Mouse (Mus musculus): ENCODE results near the gene Rab8b. TPM values are rescaled to one million over a fixed set of nuclear protein-coding genes. Genes with fewer than 3 reads are reported as not detected.
A peak's percentile ranks its signal among the peaks of the same experiment; 100 is the strongest.

Gene Rab8b
- 24.5 and 26.9 TPM in 2 replicates for polyA plus RNA-seq (2014; fragmentation: Nextera tagmentation; extraction: Ambion mirVana)

DNA sequence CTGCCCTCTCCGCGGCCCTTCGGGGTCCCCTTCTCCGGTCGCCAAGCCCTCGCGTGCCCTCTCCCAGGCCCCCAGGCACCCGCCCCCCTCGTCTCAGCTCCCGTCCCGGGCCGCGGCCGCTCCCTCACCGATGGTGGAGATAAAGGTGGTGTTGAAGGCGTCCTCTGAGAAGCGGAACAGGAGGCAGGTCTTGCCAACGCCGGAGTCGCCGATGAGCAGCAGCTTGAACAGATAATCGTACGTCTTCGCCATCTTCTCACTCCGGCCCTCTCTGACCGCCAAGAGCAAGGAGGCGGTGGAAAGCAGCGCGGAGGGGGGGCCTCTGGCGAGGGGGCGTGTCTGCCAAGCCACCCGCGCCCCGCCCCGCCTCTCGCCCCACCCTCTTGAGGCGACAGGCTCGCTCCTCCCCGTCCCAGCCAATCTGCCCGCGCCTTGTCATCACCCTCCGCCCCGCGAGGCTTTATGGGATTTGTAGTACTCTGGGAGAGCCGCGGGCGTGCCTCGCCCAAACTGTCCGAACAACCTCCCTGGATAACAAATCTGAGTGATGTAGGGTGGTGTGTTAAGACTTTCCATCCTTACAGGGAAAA is at the start of gene Rab8b:
TSS of gene Rab8b (minus strand) at position 306 of the 590 bp plus-strand sequence.
- peak within 1 kb of the TSS; percentile 80 for H3K4me2 ChIP-seq (ENCODE audit: low read depth)
- H3K4me3 ChIP-seq (ENCODE audit: low read depth, low read length) = peak within 1 kb of the TSS; percentile 82
- H3K36me3 ChIP-seq (ENCODE audit: control insufficient read depth, insufficient read depth, low read length) = no peaks in the 10 kb centered on the region
- H3K27me3 ChIP-seq (ENCODE audit: control insufficient read depth, insufficient read depth, low read length) = no peaks in the 10 kb centered on the region
- H3K9me3 ChIP-seq (ENCODE audit: control insufficient read depth, low read length) = no peaks in the 10 kb centered on the region
- WGBS = 1% methylated on average over 45 of the region's 49 CpGs
- ATAC-seq (ENCODE audit: insufficient read depth, low FRiP score, low TSS enrichment) (peak; percentile 98), DNase-seq (ENCODE audit: low spot score) (peak; percentile 99)
- peak within 1 kb of the TSS; percentile 91 for H3K9ac ChIP-seq (ENCODE audit: low read length)
- H3K4me1 ChIP-seq (ENCODE audit: control insufficient read depth, insufficient read depth, low read length) = peaks cover 8% of the 10 kb centered on the region; the same call in 1 of the 2 replicates
- peak within 1 kb of the TSS; percentile 80 for H3K27ac ChIP-seq (ENCODE audit: low read depth, low read length)

DNA sequence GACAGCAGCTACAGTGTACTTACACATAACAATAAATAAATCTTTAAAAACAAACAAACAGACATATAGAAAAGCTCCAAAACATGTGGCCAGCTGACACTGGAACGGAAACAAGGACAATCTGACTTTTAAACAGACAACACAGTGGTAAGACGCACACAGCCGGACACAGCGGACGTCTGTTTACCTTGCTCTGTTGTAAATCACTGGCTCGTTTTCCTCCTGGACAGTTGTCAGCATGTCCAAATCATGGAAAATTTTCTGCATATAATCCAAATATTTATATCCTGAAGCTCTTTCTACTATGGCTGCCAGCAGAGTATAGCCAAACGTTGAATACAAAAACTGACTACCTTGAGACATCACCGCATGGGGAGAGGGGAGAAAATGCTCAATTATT is 48.0 kb upstream of the Rab8b start:
- Histone ChIP-seq H3K4me1 (ENCODE audit: control insufficient read depth, insufficient read depth, low read length) (no peaks in the 10 kb centered on the region), H3K4me2 (ENCODE audit: low read depth) (no peak overlapping the region), H3K36me3 (ENCODE audit: control insufficient read depth, insufficient read depth, low read length) (no peaks in the 10 kb centered on the region), H3K4me3 (ENCODE audit: low read depth, low read length) (no peak overlapping the region), H3K9me3 (ENCODE audit: control insufficient read depth, low read length) (no peaks in the 10 kb centered on the region), H3K27me3 (ENCODE audit: control insufficient read depth, insufficient read depth, low read length) (no peaks in the 10 kb centered on the region), H3K27ac (ENCODE audit: low read depth, low read length) (no peak overlapping the region), H3K9ac (ENCODE audit: low read length) (no peak overlapping the region)
- ATAC-seq (ENCODE audit: insufficient read depth, low FRiP score, low TSS enrichment) (no peak), DNase-seq (ENCODE audit: low spot score) (no peak)
- 83% methylated on average over 8 of the region's 8 CpGs for WGBS

DNA sequence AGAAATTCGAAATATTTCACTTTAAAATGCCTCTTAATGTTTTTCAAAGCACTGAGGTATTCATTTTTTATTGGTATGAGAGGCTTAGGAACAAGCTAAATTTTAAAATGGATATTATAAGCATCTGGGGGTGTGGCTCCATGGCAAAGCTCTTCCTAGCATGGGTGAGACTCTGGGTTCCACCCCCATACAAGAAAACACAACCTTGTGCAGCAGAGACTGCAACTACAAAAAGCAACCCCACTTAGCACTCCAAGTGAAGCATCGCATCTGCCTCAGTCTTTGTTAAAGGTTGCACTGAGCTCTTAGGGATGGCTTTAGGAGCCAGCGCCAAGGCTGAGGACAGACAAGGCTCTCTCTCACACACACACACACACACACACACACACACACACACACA is 42.0 kb upstream of the Rab8b start:
- Histone ChIP-seq H3K4me2 (ENCODE audit: low read depth) (no peak overlapping the region), H3K9me3 (ENCODE audit: control insufficient read depth, low read length) (no peaks in the 10 kb centered on the region), H3K9ac (ENCODE audit: low read length) (no peak overlapping the region), H3K4me1 (ENCODE audit: control insufficient read depth, insufficient read depth, low read length) (no peaks in the 10 kb centered on the region), H3K27me3 (ENCODE audit: control insufficient read depth, insufficient read depth, low read length) (no peaks in the 10 kb centered on the region), H3K4me3 (ENCODE audit: low read depth, low read length) (no peak overlapping the region), H3K27ac (ENCODE audit: low read depth, low read length) (no peak overlapping the region), H3K36me3 (ENCODE audit: control insufficient read depth, insufficient read depth, low read length) (no peaks in the 10 kb centered on the region)
- DNase-seq (ENCODE audit: low spot score) = no peak
- 80% methylated on average over 3 of the region's 3 CpGs for WGBS
- no peak for ATAC-seq (ENCODE audit: insufficient read depth, low FRiP score, low TSS enrichment)

DNA sequence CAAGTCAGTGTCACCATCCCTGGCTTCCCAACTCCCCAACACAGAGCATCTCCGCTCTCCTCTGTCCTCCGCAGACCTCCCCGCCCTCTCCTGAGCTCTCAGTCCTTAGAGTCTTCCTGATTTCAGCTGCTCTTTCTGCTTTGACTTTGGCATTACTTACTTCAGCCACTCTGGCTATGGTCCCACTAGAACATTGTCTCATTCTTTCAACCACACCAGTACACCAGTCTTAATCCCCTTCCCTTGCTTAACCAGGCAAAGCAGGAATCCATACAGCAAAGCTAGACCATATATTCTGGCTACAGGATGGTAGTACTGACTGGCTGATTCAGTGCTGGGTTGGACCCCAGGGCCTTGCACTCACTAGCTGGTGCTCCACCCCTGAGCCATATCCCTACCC is 38.0 kb upstream of the Rab8b start:
- H3K4me3 ChIP-seq (ENCODE audit: low read depth, low read length) = no peak overlapping the region
- no peak overlapping the region for H3K4me2 ChIP-seq (ENCODE audit: low read depth)
- DNase-seq (ENCODE audit: low spot score) (no peak), ATAC-seq (ENCODE audit: insufficient read depth, low FRiP score, low TSS enrichment) (no peak)
- no peaks in the 10 kb centered on the region for H3K27me3 ChIP-seq (ENCODE audit: control insufficient read depth, insufficient read depth, low read length)
- no peak overlapping the region for H3K9ac ChIP-seq (ENCODE audit: low read length)
- no peak overlapping the region for H3K27ac ChIP-seq (ENCODE audit: low read depth, low read length)
- no peaks in the 10 kb centered on the region for H3K9me3 ChIP-seq (ENCODE audit: control insufficient read depth, low read length)
- H3K4me1 ChIP-seq (ENCODE audit: control insufficient read depth, insufficient read depth, low read length) = no peaks in the 10 kb centered on the region
- WGBS = 88% methylated on average over 3 of the region's 3 CpGs
- peaks cover 2% of the 10 kb centered on the region; the same call in 1 of the 2 replicates for H3K36me3 ChIP-seq (ENCODE audit: control insufficient read depth, insufficient read depth, low read length)

DNA sequence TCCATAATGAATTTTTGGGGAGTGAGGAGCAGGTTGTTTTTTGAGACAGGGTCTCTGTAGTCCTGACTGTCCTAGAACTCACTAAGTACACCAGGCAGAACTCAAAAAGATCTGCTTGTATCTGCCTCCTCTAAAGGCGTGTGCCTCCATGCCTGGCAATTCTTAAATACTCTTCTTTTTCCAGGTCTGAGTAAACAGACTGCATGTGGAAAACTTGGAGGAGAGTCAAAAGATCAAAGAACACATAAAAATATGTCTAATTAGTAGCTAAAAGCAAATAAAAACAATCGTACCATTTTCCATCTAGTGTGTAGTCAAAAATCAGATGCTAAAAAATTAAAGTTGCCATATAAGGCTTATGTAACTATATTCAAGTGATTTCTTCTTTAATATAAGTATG is 33.4 kb upstream of the Rab8b start:
- 89% methylated on average over 2 of the region's 2 CpGs for WGBS
- H3K4me2 ChIP-seq (ENCODE audit: low read depth) = no peak overlapping the region
- ATAC-seq (ENCODE audit: insufficient read depth, low FRiP score, low TSS enrichment) (no peak), DNase-seq (ENCODE audit: low spot score) (no peak)
- H3K9ac ChIP-seq (ENCODE audit: low read length) = no peak overlapping the region
- no peaks in the 10 kb centered on the region for H3K9me3 ChIP-seq (ENCODE audit: control insufficient read depth, low read length)
- H3K36me3 ChIP-seq (ENCODE audit: control insufficient read depth, insufficient read depth, low read length) = peaks cover 2% of the 10 kb centered on the region; the same call in 1 of the 2 replicates
- no peak overlapping the region for H3K27ac ChIP-seq (ENCODE audit: low read depth, low read length)
- H3K27me3 ChIP-seq (ENCODE audit: control insufficient read depth, insufficient read depth, low read length) = no peaks in the 10 kb centered on the region
- H3K4me1 ChIP-seq (ENCODE audit: control insufficient read depth, insufficient read depth, low read length) = no peaks in the 10 kb centered on the region
- no peak overlapping the region for H3K4me3 ChIP-seq (ENCODE audit: low read depth, low read length)

DNA sequence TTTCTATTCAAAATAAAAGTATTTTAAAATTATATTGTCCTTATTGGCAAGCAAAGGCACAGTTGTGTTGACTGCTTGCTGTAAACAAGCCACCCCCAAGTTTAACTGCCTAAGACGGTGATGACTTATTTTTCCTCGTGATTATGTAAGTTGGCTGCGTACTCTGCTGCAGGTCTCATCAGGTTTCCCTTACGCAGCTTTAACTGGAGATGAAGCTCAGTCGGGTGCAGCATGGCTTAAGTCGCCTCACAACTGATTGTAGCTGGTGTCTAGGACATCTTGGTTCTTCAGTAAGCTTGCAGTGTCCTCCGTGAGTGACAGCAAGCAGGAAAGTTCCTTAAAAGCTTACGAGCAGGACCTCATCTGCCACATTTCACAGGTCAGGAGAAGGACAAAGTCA is 32.8 kb upstream of the Rab8b start:
- Histone ChIP-seq H3K27ac (ENCODE audit: low read depth, low read length) (no peak overlapping the region), H3K9me3 (ENCODE audit: control insufficient read depth, low read length) (no peaks in the 10 kb centered on the region), H3K4me3 (ENCODE audit: low read depth, low read length) (no peak overlapping the region), H3K36me3 (ENCODE audit: control insufficient read depth, insufficient read depth, low read length) (peaks cover 2% of the 10 kb centered on the region; the same call in 1 of the 2 replicates), H3K9ac (ENCODE audit: low read length) (no peak overlapping the region), H3K4me2 (ENCODE audit: low read depth) (no peak overlapping the region), H3K4me1 (ENCODE audit: control insufficient read depth, insufficient read depth, low read length) (no peaks in the 10 kb centered on the region), H3K27me3 (ENCODE audit: control insufficient read depth, insufficient read depth, low read length) (no peaks in the 10 kb centered on the region)
- DNase-seq (ENCODE audit: low spot score) = no peak
- WGBS = 82% methylated on average over 8 of the region's 8 CpGs
- ATAC-seq (ENCODE audit: insufficient read depth, low FRiP score, low TSS enrichment) = no peak

DNA sequence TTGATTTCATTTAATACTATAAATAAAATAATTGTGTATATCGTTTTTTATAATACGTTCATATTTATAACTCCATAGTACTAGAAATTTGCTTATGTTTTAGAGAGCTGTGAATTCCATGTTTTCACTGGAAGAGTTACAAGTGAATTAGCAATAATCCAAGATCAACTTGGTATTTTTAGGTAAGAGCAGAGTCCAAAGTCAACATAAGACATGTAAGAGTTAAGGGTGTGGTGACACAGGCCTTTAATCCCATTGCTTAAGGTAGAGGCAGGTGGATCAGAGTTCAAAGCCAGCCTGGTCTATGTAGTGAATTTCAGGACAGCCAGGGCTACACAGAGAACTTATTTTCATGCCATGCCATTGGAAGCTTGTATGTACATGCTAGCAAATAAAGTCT is 29.0 kb upstream of the Rab8b start:
- WGBS = 97% methylated on average over 2 of the region's 2 CpGs
- H3K27me3 ChIP-seq (ENCODE audit: control insufficient read depth, insufficient read depth, low read length) = no peaks in the 10 kb centered on the region

DNA sequence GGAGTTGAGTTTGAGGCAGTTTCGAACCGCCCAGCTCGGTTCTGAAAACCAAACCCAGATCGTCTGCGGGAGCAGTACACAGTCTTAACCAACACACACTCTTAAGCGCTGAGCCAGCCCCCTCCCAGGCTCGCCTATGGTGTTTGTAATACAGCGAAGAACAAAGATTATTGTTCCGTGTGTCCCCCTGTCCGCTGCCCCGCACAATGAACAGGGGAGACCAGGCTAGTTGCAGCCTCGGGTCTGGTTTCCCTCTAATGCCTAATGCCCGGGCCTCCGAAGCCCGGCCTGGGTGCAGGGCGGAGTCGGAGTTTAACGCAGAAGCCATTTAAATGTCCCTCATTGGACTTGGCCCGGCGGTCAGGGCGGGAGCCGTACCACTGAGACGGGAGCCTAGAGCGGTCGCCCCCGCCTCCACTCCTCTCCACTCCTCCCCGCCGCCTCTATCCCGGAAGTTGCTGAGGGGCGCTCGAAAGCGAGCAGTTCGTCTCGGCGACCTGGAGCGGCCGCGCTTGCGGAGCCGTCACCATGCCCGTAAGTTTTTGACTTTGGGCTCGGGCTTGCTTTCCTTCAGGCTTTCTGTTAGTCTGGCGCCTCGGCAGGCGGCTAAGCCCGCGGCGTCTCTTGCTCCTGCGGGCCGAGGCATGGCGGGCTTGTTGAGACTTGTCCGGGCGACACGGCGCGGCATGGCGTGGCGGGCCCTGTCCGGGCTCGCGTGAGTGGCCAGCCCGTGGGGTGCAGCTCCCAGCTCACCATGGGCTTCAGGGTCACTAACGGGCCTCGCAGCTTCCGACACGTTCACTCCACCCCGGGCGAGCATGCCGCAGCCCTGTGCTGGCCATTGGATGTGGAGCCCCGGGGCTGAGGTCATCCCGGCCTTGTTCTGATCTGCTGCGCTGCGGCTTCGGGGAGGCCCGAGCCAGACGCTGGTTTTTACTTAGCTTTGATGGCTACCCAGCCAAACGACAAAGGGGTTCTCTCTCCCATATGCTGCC is 26.5 kb upstream of the Rab8b start, which contains the start of gene Rps27l:
TSS of gene Rps27l (plus strand) at position 440 of the 995 bp plus-strand sequence.
- H3K4me1 ChIP-seq (ENCODE audit: control insufficient read depth, insufficient read depth, low read length) = no peaks in the 10 kb centered on the region; the same call in 1 of the 2 replicates
- H3K4me3 ChIP-seq (ENCODE audit: low read depth, low read length) = peak within 1 kb of the TSS; percentile 94
- H3K9ac ChIP-seq (ENCODE audit: low read length) = peak within 1 kb of the TSS; percentile 91
- H3K9me3 ChIP-seq (ENCODE audit: control insufficient read depth, low read length) = no peaks in the 10 kb centered on the region
- no peaks in the 10 kb centered on the region for H3K27me3 ChIP-seq (ENCODE audit: control insufficient read depth, insufficient read depth, low read length)
- H3K27ac ChIP-seq (ENCODE audit: low read depth, low read length) = peak within 1 kb of the TSS; percentile 89
- peak; percentile 97 for DNase-seq (ENCODE audit: low spot score)
- peak; percentile 99 for ATAC-seq (ENCODE audit: insufficient read depth, low FRiP score, low TSS enrichment)
- peak within 1 kb of the TSS; percentile 76 for H3K4me2 ChIP-seq (ENCODE audit: low read depth)
- WGBS = under 1% methylated on average over 74 of the region's 77 CpGs
- no peaks in the 10 kb centered on the region for H3K36me3 ChIP-seq (ENCODE audit: control insufficient read depth, insufficient read depth, low read length)

More for the DNA sequence above, 29.0 kb upstream of the Rab8b start:
- Histone ChIP-seq H3K9ac (ENCODE audit: low read length) (no peak overlapping the region), H3K27ac (ENCODE audit: low read depth, low read length) (no peak overlapping the region), H3K4me1 (ENCODE audit: control insufficient read depth, insufficient read depth, low read length) (no peaks in the 10 kb centered on the region; the same call in 1 of the 2 replicates), H3K4me2 (ENCODE audit: low read depth) (no peak overlapping the region), H3K4me3 (ENCODE audit: low read depth, low read length) (no peak overlapping the region), H3K36me3 (ENCODE audit: control insufficient read depth, insufficient read depth, low read length) (no peaks in the 10 kb centered on the region), H3K9me3 (ENCODE audit: control insufficient read depth, low read length) (no peaks in the 10 kb centered on the region)
- ATAC-seq (ENCODE audit: insufficient read depth, low FRiP score, low TSS enrichment) = no peak
- no peak for DNase-seq (ENCODE audit: low spot score)
